Mouse (Mus musculus) heart, embryonic 14.5 days (tissue): ENCODE measurements at regions not wholly inside any gene's neighbourhood (a gene's known extent, or its start where the extent isn't known, plus 50 kb on each side); places are given as distances from the start of the nearest gene placed in this dataset.

Source experiments
- ATAC-seq: fragments of 200-750 bp; cut with Nextera tagmentation; 2 replicates; pipeline ENCODE4 v1.8.0; 2017; ENCODE audit warnings: low read depth, moderate TSS enrichment; ENCODE audit not compliant: insufficient number of reproducible peaks, insufficient read depth, low FRiP score
- H3K27ac ChIP-seq, 2 experiments: fragments of 200-500 bp in 1 of 2; fragments of 300-500 bp in 1 of 2; sonication (generic) in 1 of 2; replicated peaks in 1 of 2; 2 replicates each; pipeline ENCODE4 v1.5.1; 2012 to 2014; ENCODE audit warnings: low read depth in 2 of 2, low read length in 2 of 2, control low read depth in 1 of 2, mild to moderate bottlenecking in 1 of 2, mixed read lengths in 1 of 2; ENCODE audit not compliant: control insufficient read depth in 1 of 2, insufficient read depth in 1 of 2
- H3K27me3 ChIP-seq: fragments of 300-500 bp; sonication (generic); 2 replicates; pipeline ENCODE4 v1.6.1; 2014; ENCODE audit warnings: mild to moderate bottlenecking, low read length, control low read depth; ENCODE audit not compliant: control insufficient read depth, insufficient read depth
- H3K36me3 ChIP-seq: fragments of 300-500 bp; sonication (generic); 2 replicates; pipeline ENCODE4 v1.6.1; 2014; ENCODE audit warnings: mild to moderate bottlenecking, control low read depth, low read length, mixed read lengths; ENCODE audit not compliant: control insufficient read depth, insufficient read depth
- H3K4me1 ChIP-seq, 2 experiments: fragments of 200-500 bp in 1 of 2; fragments of 300-500 bp in 1 of 2; sonication (generic) in 1 of 2; 2 replicates each; pipeline ENCODE4 v1.6.1; 2012 to 2014; ENCODE audit warnings: low read length in 2 of 2, control low read depth in 1 of 2, mixed read lengths in 1 of 2; ENCODE audit not compliant: control insufficient read depth in 2 of 2, insufficient read depth in 2 of 2
- H3K4me2 ChIP-seq: fragments of 300-500 bp; sonication (generic); 2 replicates; pipeline ENCODE4 v1.6.1; 2014; ENCODE audit warnings: mild to moderate bottlenecking, low read length
- H3K4me3 ChIP-seq, 2 experiments: fragments of 200-500 bp in 1 of 2; fragments of 300-500 bp in 1 of 2; sonication (generic) in 1 of 2; 2 replicates each; pipeline ENCODE4 v1.5.1; 2012 to 2014; ENCODE audit warnings: low read length in 2 of 2, mild to moderate bottlenecking in 2 of 2, control low read depth in 1 of 2, low read depth in 1 of 2, moderate library complexity in 1 of 2; ENCODE audit not compliant: control insufficient read depth in 1 of 2, insufficient read depth in 1 of 2
- H3K9ac ChIP-seq: fragments of 300-500 bp; sonication (generic); 2 replicates; pipeline ENCODE4 v1.6.1; 2014; ENCODE audit warnings: mild to moderate bottlenecking, low read length
- H3K9me3 ChIP-seq: fragments of 300-500 bp; sonication (generic); 2 replicates; pipeline ENCODE4 v1.6.1; 2016; ENCODE audit warnings: low read length, control low read depth; ENCODE audit not compliant: control insufficient read depth
- WGBS: fragments of 180-500 bp; shearing (Covaris S2); extraction: QIAGEN DNeasy Blood & Tissue Kit; methylation state at CpG from one replicate; pipeline ENCODE4 v1.1.7; 2014; 5-methylcytosine and 5-hydroxymethylcytosine counted together

GRCm38 (mm10) chr13:53996867-53997266 lies 58.6 kb downstream of the Drd1 start:
- Histone ChIP-seq H3K4me2 (no peak overlapping the region), H3K27ac (no peak overlapping the region), H3K4me3 (no peak overlapping the region), H3K9me3 (no peaks in the 10 kb centered on the region), H3K27me3 (no peaks in the 10 kb centered on the region), H3K36me3 (no peaks in the 10 kb centered on the region), H3K9ac (no peak overlapping the region), H3K4me1 (no peaks in the 10 kb centered on the region)
- WGBS, result 51% methylated on average over 1 of the region's 1 CpGs
- no peak for ATAC-seq

GRCm38 (mm10) chr13:53992863-53993451 lies 62.5 kb downstream of the Drd1 start:
- ATAC-seq, result no peak
- WGBS, result 72% methylated on average over 7 of the region's 7 CpGs
- H3K27me3 ChIP-seq, result no peaks in the 10 kb centered on the region
- H3K4me3 ChIP-seq, result no peak overlapping the region
- H3K9ac ChIP-seq, result no peak overlapping the region
- no peaks in the 10 kb centered on the region for H3K36me3 ChIP-seq
- no peak overlapping the region for H3K4me2 ChIP-seq
- no peak overlapping the region for H3K27ac ChIP-seq
- H3K4me1 ChIP-seq, result no peaks in the 10 kb centered on the region
- no peaks in the 10 kb centered on the region for H3K9me3 ChIP-seq

- Histone ChIP-seq H3K4me1 (no peaks in the 10 kb centered on the region; a peak in 1 of 4 replicates), H3K4me3 (no peak overlapping the region), H3K4me2 (no peak overlapping the region), H3K36me3 (no peaks in the 10 kb centered on the region), H3K9ac (no peak overlapping the region), H3K9me3 (no peaks in the 10 kb centered on the region), H3K27ac (no peak overlapping the region), H3K27me3 (no peaks in the 10 kb centered on the region)
- no peak for ATAC-seq
- 21% methylated on average over 2 of the region's 2 CpGs for WGBS
Measured at GRCm38 (mm10) chr13:53979226-53979625, 76.3 kb downstream of the Drd1 start.

- ATAC-seq, result no peak
- WGBS, result 77% methylated on average over 2 of the region's 2 CpGs
Measured at GRCm38 (mm10) chr13:53969421-53969820, 86.1 kb downstream of the Drd1 start.

GRCm38 (mm10) chr13:53956167-53956566 lies 99.3 kb downstream of the Drd1 start:
- H3K36me3 ChIP-seq, result no peaks in the 10 kb centered on the region
- ATAC-seq, result no peak
- no peaks in the 10 kb centered on the region for H3K9me3 ChIP-seq
- no peaks in the 10 kb centered on the region for H3K4me1 ChIP-seq
- H3K9ac ChIP-seq, result no peak overlapping the region
- no peak overlapping the region for H3K4me3 ChIP-seq
- H3K27me3 ChIP-seq, result no peaks in the 10 kb centered on the region
- no peak overlapping the region for H3K4me2 ChIP-seq
- 82% methylated on average over 15 of the region's 15 CpGs for WGBS
- H3K27ac ChIP-seq, result no peak overlapping the region

More at GRCm38 (mm10) chr13:53969421-53969820, 86.1 kb downstream of the Drd1 start:
- H3K4me3 ChIP-seq, result no peak overlapping the region
- no peaks in the 10 kb centered on the region for H3K36me3 ChIP-seq
- no peak overlapping the region for H3K9ac ChIP-seq
- H3K9me3 ChIP-seq, result peaks cover 9% of the 10 kb centered on the region
- H3K4me2 ChIP-seq, result no peak overlapping the region
- H3K27ac ChIP-seq, result no peak overlapping the region
- H3K4me1 ChIP-seq, result no peaks in the 10 kb centered on the region
- H3K27me3 ChIP-seq, result no peaks in the 10 kb centered on the region

- Histone ChIP-seq H3K36me3 (no peaks in the 10 kb centered on the region), H3K9ac (no peak overlapping the region), H3K4me3 (no peak overlapping the region), H3K4me2 (no peak overlapping the region), H3K9me3 (no peaks in the 10 kb centered on the region), H3K27ac (no peak overlapping the region), H3K27me3 (no peaks in the 10 kb centered on the region), H3K4me1 (no peaks in the 10 kb centered on the region)
- ATAC-seq, result no peak
- WGBS, result 4% methylated on average over 4 of the region's 4 CpGs
Measured at GRCm38 (mm10) chr13:53948056-53948455, 107.4 kb downstream of the Drd1 start.

GRCm38 (mm10) chr13:53945681-53946080 lies 109.8 kb downstream of the Drd1 start:
- no peak overlapping the region for H3K9ac ChIP-seq
- H3K36me3 ChIP-seq, result no peaks in the 10 kb centered on the region
- no peaks in the 10 kb centered on the region for H3K27me3 ChIP-seq
- H3K27ac ChIP-seq, result no peak overlapping the region
- WGBS, result 43% methylated on average over 5 of the region's 5 CpGs
- H3K4me3 ChIP-seq, result no peak overlapping the region
- no peak overlapping the region for H3K4me2 ChIP-seq
- no peaks in the 10 kb centered on the region for H3K4me1 ChIP-seq
- H3K9me3 ChIP-seq, result no peaks in the 10 kb centered on the region
- ATAC-seq, result no peak
